Mouse (Mus musculus): ENCODE data around the gene Prph. TPM values are rescaled to one million over a fixed set of nuclear protein-coding genes. Genes with fewer than 3 reads are reported as not detected.
"Not testable (repeated sequence)": the region's sequence is repeated elsewhere in the genome, so short reads cannot be mapped to it uniquely, and the experiment has no call there.

Prph gene
- polyA plus RNA-seq, 1 experiment from 2014 or later: 1.8 TPM

GRCm38 (mm10) chr15:99049473-99050253 is 5.3 kb upstream of the Prph start:
- ATAC-seq (ENCODE audit: insufficient number of reproducible peaks, insufficient read depth, low FRiP score, low TSS enrichment, low read depth): no peak
- H3K36me3 ChIP-seq: no peaks in the 10 kb centered on the region
- no peak overlapping the region for H3K4me2 ChIP-seq
- WGBS: 37% methylated on average over 13 of the region's 13 CpGs
- H3K9me3 ChIP-seq: no peaks in the 10 kb centered on the region
- H3K27ac ChIP-seq: no peak overlapping the region
- H3K27me3 ChIP-seq: peaks cover 33% of the 10 kb centered on the region
- no peak overlapping the region for H3K9ac ChIP-seq
- peaks cover 8% of the 10 kb centered on the region for H3K4me1 ChIP-seq
- H3K4me3 ChIP-seq: no peak overlapping the region

DNA sequence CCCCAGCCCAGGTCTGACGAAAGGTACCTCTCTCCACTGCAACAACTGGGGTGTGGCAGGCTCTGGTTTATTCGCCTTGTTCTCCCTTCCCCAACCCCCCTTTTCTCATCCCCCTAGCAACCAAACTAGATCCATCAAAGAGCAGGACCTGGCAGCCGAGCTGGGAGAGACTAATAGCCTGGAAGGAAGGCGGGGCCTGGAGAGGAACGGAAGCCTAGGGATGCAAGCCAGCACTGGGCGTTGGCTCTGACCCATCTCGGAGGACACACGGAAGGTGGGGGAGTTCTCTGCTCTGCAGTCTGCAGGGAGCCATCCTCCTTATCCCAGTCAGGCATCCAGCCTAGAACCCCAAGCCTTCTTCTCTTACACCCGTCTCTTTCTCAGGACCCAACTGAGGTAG is 1.6 kb upstream of the Prph start:
- H3K4me2 ChIP-seq: no peak overlapping the region
- 9% methylated on average over 9 of the region's 9 CpGs for WGBS

GRCm38 (mm10) chr15:99055511-99055961 is 562 bp downstream of the Prph start:
- Histone ChIP-seq H3K4me2 (peak overlapping the region; percentile 72), H3K4me3 (peak overlapping the region; percentile 42), H3K4me1 (peaks cover 32% of the 10 kb centered on the region), H3K9ac (peak overlapping the region; percentile 56), H3K27me3 (peaks cover 92% of the 10 kb centered on the region), H3K36me3 (no peaks in the 10 kb centered on the region), H3K27ac (no peak overlapping the region), H3K9me3 (no peaks in the 10 kb centered on the region)
- no peak; the same call in 1 of the 2 replicates for ATAC-seq (ENCODE audit: insufficient number of reproducible peaks, insufficient read depth, low FRiP score, low TSS enrichment, low read depth)
- WGBS: under 1% methylated on average over 34 of the region's 37 CpGs

More for the DNA sequence above, 1.6 kb upstream of the Prph start:
- H3K27me3 ChIP-seq: peaks cover 70% of the 10 kb centered on the region
- H3K4me1 ChIP-seq: peaks cover 32% of the 10 kb centered on the region
- no peaks in the 10 kb centered on the region for H3K36me3 ChIP-seq
- H3K4me3 ChIP-seq: no peak overlapping the region
- no peak overlapping the region for H3K27ac ChIP-seq
- ATAC-seq (ENCODE audit: insufficient number of reproducible peaks, insufficient read depth, low FRiP score, low TSS enrichment, low read depth): no peak
- H3K9ac ChIP-seq: 0 out of 2 replicates have a peak overlapping the region, but pooled peaks have one; percentile 32
- H3K9me3 ChIP-seq: no peaks in the 10 kb centered on the region

DNA sequence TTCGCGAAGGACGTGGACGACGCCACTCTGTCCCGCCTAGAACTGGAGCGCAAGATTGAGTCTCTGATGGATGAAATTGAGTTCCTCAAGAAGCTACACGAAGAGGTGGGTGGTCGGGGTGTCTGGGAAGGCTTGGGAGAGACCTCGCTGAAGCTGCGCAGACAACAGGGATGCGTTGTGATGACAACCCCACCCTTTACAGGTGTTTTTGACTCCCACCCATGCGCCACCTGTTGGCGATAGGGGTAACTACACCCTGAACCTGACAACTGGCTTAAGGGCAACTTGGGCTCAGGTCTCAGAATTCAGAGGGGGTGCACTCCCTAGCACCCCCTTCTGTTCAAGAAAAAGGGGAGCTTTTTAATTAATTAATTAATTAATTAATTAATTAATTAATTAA is 1.4 kb downstream of the Prph start:
- no peak overlapping the region for H3K27ac ChIP-seq
- no peak for ATAC-seq (ENCODE audit: insufficient number of reproducible peaks, insufficient read depth, low FRiP score, low TSS enrichment, low read depth)
- no peaks in the 10 kb centered on the region for H3K9me3 ChIP-seq
- peak overlapping the region; percentile 72 for H3K4me2 ChIP-seq
- WGBS: 3% methylated on average over 14 of the region's 14 CpGs
- H3K4me3 ChIP-seq: peak overlapping the region; percentile 42
- no peaks in the 10 kb centered on the region for H3K36me3 ChIP-seq
- H3K9ac ChIP-seq: no peak overlapping the region
- peaks cover 32% of the 10 kb centered on the region for H3K4me1 ChIP-seq
- H3K27me3 ChIP-seq: peaks cover 94% of the 10 kb centered on the region

- Histone ChIP-seq H3K27me3 (peaks cover 32% of the 10 kb centered on the region), H3K9me3 (no peaks in the 10 kb centered on the region), H3K4me2 (no peak overlapping the region), H3K27ac (no peak overlapping the region), H3K4me3 (no peak overlapping the region), H3K4me1 (no peaks in the 10 kb centered on the region), H3K36me3 (no peaks in the 10 kb centered on the region), H3K9ac (no peak overlapping the region)
- 60% methylated on average over 12 of the region's 12 CpGs for WGBS
- no peak for ATAC-seq (ENCODE audit: insufficient number of reproducible peaks, insufficient read depth, low FRiP score, low TSS enrichment, low read depth)
These were observed 10.7 kb downstream of the Prph start for GRCm38 (mm10) chr15:99065557-99066165.

DNA sequence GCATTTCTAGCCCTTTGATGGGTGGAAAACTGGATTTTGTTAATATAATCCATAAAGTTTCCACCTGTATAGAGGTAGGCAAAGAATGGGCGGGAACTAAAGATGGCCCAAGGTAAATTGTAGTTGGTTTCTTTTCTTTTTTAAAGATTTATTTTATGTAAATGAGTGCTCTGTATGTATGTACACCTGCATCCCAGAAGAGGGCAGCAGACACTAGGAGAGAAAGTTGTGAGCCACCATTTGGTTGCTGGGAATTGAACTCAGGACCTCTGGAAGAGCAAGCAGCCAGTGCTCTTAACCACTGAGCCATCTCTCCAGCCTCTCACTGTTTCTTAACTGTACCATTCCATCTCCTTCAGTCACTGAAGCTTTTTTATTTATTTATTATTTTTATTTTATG is 17.0 kb downstream of the Prph start:
- WGBS: 73% methylated on average over 1 of the region's 1 CpGs
- H3K4me1 ChIP-seq: peaks cover 20% of the 10 kb centered on the region
- no peak for ATAC-seq (ENCODE audit: insufficient number of reproducible peaks, insufficient read depth, low FRiP score, low TSS enrichment, low read depth)
- H3K4me3 ChIP-seq: no peak overlapping the region
- peaks cover 8% of the 10 kb centered on the region for H3K27me3 ChIP-seq
- H3K27ac ChIP-seq: no peak overlapping the region
- no peak overlapping the region for H3K9ac ChIP-seq
- no peaks in the 10 kb centered on the region for H3K9me3 ChIP-seq
- H3K36me3 ChIP-seq: peaks cover 5% of the 10 kb centered on the region; the same call in 1 of the 2 replicates
- no peak overlapping the region for H3K4me2 ChIP-seq

DNA sequence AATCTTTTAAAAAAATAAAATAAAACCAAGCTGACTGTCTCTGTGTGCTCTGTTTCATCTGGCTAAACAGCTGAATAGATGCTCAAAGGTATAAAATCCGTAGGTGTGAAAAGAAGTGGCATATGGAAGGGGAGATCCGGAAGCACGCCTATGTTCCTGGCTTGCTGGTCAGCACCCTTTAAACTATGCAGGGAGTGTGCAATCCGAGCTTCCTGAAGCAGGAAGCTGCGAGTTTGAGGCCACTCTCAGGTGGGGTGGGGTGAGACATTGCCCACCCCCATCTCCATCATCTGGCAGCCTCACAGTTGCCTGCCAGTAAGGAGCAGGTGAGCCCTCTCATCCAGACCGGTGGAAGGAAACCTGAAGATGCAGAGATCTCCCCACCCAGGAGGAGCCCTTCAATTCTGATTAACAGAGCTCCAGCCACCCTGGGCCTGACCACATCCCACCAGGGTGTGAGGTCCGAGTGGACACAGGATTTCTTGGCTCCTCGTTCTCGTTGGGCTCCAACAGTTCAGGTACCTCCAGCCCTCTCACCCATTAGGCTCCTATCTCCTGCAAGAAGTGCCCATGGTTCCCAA is 19.1 kb downstream of the Prph start, which contains the start of gene Troap:
TSS of gene Troap (plus strand) at position 557 of the 581 bp plus-strand sequence.
- peaks cover 37% of the 10 kb centered on the region for H3K4me1 ChIP-seq
- peaks cover 23% of the 10 kb centered on the region for H3K36me3 ChIP-seq
- H3K27ac ChIP-seq: peak within 1 kb of the TSS; percentile 94
- H3K9ac ChIP-seq: peak within 1 kb of the TSS; percentile 84
- no peaks in the 10 kb centered on the region for H3K9me3 ChIP-seq
- peaks cover 4% of the 10 kb centered on the region for H3K27me3 ChIP-seq
- H3K4me3 ChIP-seq: peak within 1 kb of the TSS; percentile 69
- 0 out of 2 replicates have a peak, but pooled peaks have one; percentile 2 for ATAC-seq (ENCODE audit: insufficient number of reproducible peaks, insufficient read depth, low FRiP score, low TSS enrichment, low read depth)
- 24% methylated on average over 9 of the region's 9 CpGs for WGBS
- H3K4me2 ChIP-seq: peak within 1 kb of the TSS; percentile 93

DNA sequence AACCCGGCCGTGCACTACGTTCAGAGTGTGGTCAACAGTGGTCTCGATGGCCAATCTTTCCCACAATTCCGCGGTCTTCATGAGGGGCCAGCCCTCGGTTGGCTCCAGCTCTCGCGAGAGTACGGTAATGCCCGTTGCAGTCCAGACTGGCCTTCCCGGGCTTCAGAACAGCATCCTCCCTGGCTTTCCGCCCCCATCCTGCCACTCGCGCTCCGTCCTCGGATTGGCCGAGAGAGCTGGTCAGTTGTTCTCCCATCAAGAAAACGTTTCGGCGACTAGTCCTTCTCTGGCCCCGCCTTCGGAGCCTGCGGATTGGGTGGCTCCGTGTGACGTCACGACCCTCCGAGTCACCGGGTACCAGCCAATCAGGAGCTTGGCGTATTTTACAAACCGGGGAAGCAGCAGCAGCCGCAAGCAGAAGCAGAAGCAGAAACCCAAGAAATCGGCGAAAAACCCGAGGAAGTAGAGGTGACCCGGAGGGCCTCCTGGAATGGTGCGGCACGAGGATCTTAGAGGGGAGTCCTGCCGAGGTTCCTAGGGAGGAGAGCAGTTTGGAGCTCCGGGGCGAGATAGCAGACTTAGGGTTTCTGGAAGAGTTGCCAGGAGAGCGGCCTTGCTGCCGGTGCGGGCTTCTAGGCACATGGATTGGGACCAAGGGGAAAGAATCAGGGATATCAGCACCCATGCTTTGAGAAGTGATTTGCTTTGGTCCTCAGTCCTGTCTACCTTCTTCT is 19.8 kb downstream of the Prph start:
- H3K27me3 ChIP-seq: no peaks in the 10 kb centered on the region
- peaks cover 37% of the 10 kb centered on the region for H3K4me1 ChIP-seq
- H3K9ac ChIP-seq: peak overlapping the region; percentile 84
- under 1% methylated on average over 44 of the region's 44 CpGs for WGBS
- peak overlapping the region; percentile 94 for H3K27ac ChIP-seq
- peaks cover 23% of the 10 kb centered on the region for H3K36me3 ChIP-seq
- peak overlapping the region; percentile 69 for H3K4me3 ChIP-seq
- H3K9me3 ChIP-seq: no peaks in the 10 kb centered on the region
- peak; percentile 91 for ATAC-seq (ENCODE audit: insufficient number of reproducible peaks, insufficient read depth, low FRiP score, low TSS enrichment, low read depth)
- peak overlapping the region; percentile 93 for H3K4me2 ChIP-seq

GRCm38 (mm10) chr15:99076011-99076410 is 21.0 kb downstream of the Prph start:
- peaks cover 34% of the 10 kb centered on the region for H3K36me3 ChIP-seq
- peak overlapping the region; percentile 93 for H3K4me2 ChIP-seq
- peaks cover 37% of the 10 kb centered on the region for H3K4me1 ChIP-seq
- not testable (repeated sequence) for H3K9me3 ChIP-seq; H3K27me3 ChIP-seq; ATAC-seq (ENCODE audit: insufficient number of reproducible peaks, insufficient read depth, low FRiP score, low TSS enrichment, low read depth); H3K27ac ChIP-seq
- peak overlapping the region; percentile 84; the same call in 1 of the 2 replicates for H3K9ac ChIP-seq
- WGBS: 95% methylated on average over 3 of the region's 3 CpGs
- H3K4me3 ChIP-seq: peak overlapping the region; percentile 69; the same call in 1 of the 2 replicates

DNA sequence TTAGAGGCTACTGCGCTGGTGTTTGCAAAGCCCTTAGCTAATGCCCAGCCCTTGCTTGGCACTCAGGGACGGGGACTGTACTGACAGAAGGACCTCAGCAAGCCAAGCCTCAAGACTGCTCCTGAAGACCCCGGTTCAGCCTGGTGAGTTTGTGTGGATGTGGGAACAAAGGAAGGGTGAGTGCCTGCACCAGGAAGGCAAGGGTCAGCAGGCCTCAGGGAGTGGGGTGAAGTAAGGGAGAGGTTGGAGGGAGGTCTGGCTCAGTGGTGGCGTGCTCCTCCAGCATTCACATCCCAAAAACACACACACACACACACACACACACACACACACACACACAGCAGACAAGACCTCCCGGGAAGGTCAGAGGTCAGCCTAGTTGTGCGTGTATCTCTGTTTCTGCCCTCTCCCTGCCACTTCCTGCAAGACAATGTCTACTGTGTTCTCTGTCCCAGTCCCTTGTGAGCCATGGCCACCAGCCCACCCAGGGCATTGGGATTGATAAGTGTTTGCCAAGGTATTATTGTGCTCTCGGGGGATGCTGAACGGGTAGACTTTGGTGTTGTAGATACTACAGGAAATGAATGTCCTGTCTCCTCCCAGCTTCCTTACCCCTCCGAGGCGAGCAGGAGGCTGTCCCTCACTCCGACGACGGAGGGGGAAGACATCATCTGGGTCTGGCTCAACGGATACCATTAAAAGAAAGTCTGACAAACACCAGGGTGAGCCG is 23.4 kb downstream of the Prph start:
- H3K36me3 ChIP-seq: peaks cover 55% of the 10 kb centered on the region
- no peaks in the 10 kb centered on the region for H3K9me3 ChIP-seq
- H3K27me3 ChIP-seq: peaks cover 7% of the 10 kb centered on the region
- no peak overlapping the region for H3K4me2 ChIP-seq
- H3K27ac ChIP-seq: no peak overlapping the region
- peak overlapping the region; percentile 22; the same call in 1 of the 2 replicates for H3K9ac ChIP-seq
- ATAC-seq (ENCODE audit: insufficient number of reproducible peaks, insufficient read depth, low FRiP score, low TSS enrichment, low read depth): no peak
- WGBS: 41% methylated on average over 15 of the region's 15 CpGs
- H3K4me1 ChIP-seq: peaks cover 37% of the 10 kb centered on the region
- H3K4me3 ChIP-seq: no peak overlapping the region
